Mouse (Mus musculus): ENCODE measurements around the gene Gsk3b. TPM values are rescaled to one million over a fixed set of nuclear protein-coding genes. Genes with fewer than 3 reads are reported as not detected.
A peak's percentile ranks its signal among the peaks of the same experiment; 100 is the strongest.

Gene Gsk3b
- polyA plus RNA-seq, 1 experiment from 2014 or later, result 34.6 TPM

DNA sequence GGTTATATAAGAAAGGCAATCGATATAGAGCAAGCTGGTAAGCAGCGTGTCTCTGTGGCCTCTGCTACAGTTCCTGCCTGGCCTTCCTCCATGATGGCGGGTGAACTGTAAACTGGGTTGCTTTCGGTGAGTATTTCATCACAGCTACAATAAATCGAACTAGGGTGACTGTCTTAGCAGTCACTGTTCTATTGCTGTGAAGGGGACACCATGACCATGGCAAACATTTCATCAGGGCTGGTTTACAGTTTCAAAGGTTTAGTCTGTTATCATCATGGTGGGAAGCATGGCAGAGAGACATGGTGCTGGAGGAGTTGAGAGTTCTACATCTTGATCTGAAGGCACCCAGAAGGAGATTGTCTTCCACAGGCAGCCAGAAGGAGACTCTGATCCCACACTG is 191.0 kb downstream of the Gsk3b start:
- 90% methylated on average over 5 of the region's 5 CpGs for WGBS
- no peaks in the 10 kb centered on the region for H3K9me3 ChIP-seq (ENCODE audit: control insufficient read depth, low read length)
- no peaks in the 10 kb centered on the region for H3K36me3 ChIP-seq (ENCODE audit: control insufficient read depth, insufficient read depth, low read length)
- no peak overlapping the region for H3K4me3 ChIP-seq (ENCODE audit: low read length)
- no peak overlapping the region for H3K27ac ChIP-seq (ENCODE audit: low read length)
- ATAC-seq, result no peak
- H3K4me2 ChIP-seq (ENCODE audit: low read depth, low read length), result no peak overlapping the region
- no peak overlapping the region for H3K9ac ChIP-seq (ENCODE audit: low read depth, low read length)
- H3K4me1 ChIP-seq (ENCODE audit: control insufficient read depth, insufficient read depth, low read length), result 0 out of 2 replicates have a peak, but pooled peaks cover 5% of the 10 kb centered on the region
- no peaks in the 10 kb centered on the region for H3K27me3 ChIP-seq (replicated peaks; ENCODE audit: control insufficient read depth, insufficient read depth, low read length)

DNA sequence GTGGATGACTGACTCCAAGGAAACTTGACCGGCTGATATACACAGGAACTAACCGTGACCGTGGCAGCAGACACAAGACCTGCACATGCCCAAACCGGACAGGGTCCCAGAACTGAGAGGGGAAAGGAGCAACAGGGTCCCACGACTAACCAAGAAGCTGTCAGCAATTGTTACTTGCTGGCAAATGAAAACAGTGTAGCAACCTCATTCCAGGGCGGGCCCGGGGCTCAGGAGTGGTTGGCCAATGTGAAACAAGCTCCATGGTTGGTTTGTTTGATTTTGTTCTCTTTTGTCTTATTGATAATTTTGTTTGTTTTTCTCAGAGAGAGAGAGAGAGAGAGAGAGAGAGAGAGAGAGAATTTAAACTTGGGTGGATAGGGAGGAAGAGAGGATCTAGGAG is 192.2 kb downstream of the Gsk3b start:
- H3K4me2 ChIP-seq (ENCODE audit: low read depth, low read length), result no peak overlapping the region
- no peak overlapping the region for H3K9ac ChIP-seq (ENCODE audit: low read depth, low read length)
- no peak overlapping the region for H3K27ac ChIP-seq (ENCODE audit: low read length)
- WGBS, result 80% methylated on average over 7 of the region's 7 CpGs
- H3K36me3 ChIP-seq (ENCODE audit: control insufficient read depth, insufficient read depth, low read length), result no peaks in the 10 kb centered on the region
- no peaks in the 10 kb centered on the region for H3K9me3 ChIP-seq (ENCODE audit: control insufficient read depth, low read length)
- ATAC-seq, result no peak
- no peak overlapping the region for H3K4me3 ChIP-seq (ENCODE audit: low read length)
- H3K27me3 ChIP-seq (replicated peaks; ENCODE audit: control insufficient read depth, insufficient read depth, low read length), result no peaks in the 10 kb centered on the region
- peaks cover 10% of the 10 kb centered on the region; the same call in 1 of the 2 replicates for H3K4me1 ChIP-seq (ENCODE audit: control insufficient read depth, insufficient read depth, low read length)

DNA sequence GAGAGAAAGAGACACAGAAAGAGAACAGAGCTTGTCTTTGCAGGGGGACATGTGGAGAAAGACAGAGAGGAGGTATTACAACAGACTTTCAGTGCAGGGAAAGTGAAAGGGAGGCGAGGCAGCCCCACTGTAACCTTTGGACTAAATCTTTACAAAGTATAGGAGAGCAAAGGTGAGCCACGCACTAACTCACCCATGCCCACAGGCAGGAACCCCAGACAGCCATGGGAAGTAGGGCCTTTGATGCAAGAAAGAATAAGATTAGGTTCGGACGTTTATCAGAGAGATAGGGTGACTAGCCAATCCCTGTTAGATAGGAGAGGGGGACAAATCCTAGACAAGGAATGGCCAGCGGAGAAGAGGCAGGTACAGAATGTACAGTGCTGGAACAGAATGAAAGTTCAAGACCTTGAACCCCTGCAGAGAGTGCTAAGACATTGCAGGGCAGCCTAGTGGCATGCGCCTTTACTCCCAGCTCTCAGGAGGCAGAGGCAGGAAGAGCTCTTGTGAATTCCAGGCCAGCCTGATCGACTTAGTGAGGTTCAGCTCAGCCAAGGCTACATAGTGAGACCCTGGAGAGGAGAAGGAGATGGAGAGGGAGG is 193.9 kb downstream of the Gsk3b start:
- H3K9ac ChIP-seq (ENCODE audit: low read depth, low read length), result no peak overlapping the region
- 65% methylated on average over 7 of the region's 7 CpGs for WGBS
- H3K4me2 ChIP-seq (ENCODE audit: low read depth, low read length), result no peak overlapping the region
- ATAC-seq, result peak; percentile 95
- no peak overlapping the region for H3K4me3 ChIP-seq (ENCODE audit: low read length)
- no peaks in the 10 kb centered on the region for H3K9me3 ChIP-seq (ENCODE audit: control insufficient read depth, low read length)
- H3K4me1 ChIP-seq (ENCODE audit: control insufficient read depth, insufficient read depth, low read length), result peaks cover 16% of the 10 kb centered on the region
- no peaks in the 10 kb centered on the region for H3K27me3 ChIP-seq (replicated peaks; ENCODE audit: control insufficient read depth, insufficient read depth, low read length)
- no peak overlapping the region for H3K27ac ChIP-seq (ENCODE audit: low read length)
- H3K36me3 ChIP-seq (ENCODE audit: control insufficient read depth, insufficient read depth, low read length), result no peaks in the 10 kb centered on the region

DNA sequence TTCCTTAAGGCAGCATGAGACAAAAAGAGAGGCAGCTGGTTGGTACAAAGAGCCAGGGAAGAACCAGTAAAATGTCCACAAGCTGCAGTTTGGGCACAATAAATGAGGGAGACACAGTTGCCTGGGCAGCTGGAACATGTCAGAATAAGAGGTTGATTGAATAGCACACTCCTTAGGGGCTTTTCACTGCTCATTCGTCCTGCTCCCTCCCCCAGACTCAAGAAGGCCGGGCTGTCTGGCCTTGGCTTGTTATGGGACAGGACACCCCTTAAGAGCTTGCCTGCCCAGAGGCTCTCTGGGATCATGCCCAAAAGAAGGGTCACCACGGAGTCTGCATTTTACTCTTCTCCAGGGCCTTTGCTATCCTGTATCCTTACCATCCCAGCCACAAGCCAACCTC is 194.5 kb downstream of the Gsk3b start:
- 41% methylated on average over 3 of the region's 3 CpGs for WGBS
- Histone ChIP-seq H3K4me2 (ENCODE audit: low read depth, low read length) (no peak overlapping the region), H3K9me3 (ENCODE audit: control insufficient read depth, low read length) (no peaks in the 10 kb centered on the region), H3K27ac (ENCODE audit: low read length) (no peak overlapping the region), H3K4me3 (ENCODE audit: low read length) (no peak overlapping the region), H3K9ac (ENCODE audit: low read depth, low read length) (no peak overlapping the region), H3K27me3 (replicated peaks; ENCODE audit: control insufficient read depth, insufficient read depth, low read length) (no peaks in the 10 kb centered on the region), H3K4me1 (ENCODE audit: control insufficient read depth, insufficient read depth, low read length) (peaks cover 22% of the 10 kb centered on the region), H3K36me3 (ENCODE audit: control insufficient read depth, insufficient read depth, low read length) (no peaks in the 10 kb centered on the region)
- no peak for ATAC-seq

DNA sequence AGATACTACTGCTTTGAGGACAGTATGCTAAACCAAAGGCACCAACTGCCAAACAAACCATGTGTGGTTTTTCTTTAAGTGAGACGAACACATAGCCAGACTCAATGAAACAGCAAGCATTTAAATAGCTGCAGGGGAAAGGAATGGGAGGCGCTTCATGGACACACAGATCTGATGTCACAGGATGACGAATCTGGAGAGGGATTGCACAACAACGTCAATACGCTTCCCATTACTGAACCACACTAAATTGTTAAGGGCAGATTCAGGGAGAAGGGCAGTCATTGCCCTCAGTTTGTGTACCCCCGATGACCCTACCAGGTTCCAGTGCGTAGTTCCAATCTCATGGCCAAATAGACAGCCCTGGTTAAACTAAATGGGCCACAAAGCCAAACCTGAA is 197.0 kb downstream of the Gsk3b start:
- WGBS, result 80% methylated on average over 7 of the region's 7 CpGs
- no peak overlapping the region for H3K4me3 ChIP-seq (ENCODE audit: low read length)
- no peaks in the 10 kb centered on the region for H3K27me3 ChIP-seq (replicated peaks; ENCODE audit: control insufficient read depth, insufficient read depth, low read length)
- H3K4me1 ChIP-seq (ENCODE audit: control insufficient read depth, insufficient read depth, low read length), result peaks cover 28% of the 10 kb centered on the region
- H3K36me3 ChIP-seq (ENCODE audit: control insufficient read depth, insufficient read depth, low read length), result no peaks in the 10 kb centered on the region
- no peak for ATAC-seq
- H3K9me3 ChIP-seq (ENCODE audit: control insufficient read depth, low read length), result no peaks in the 10 kb centered on the region
- H3K4me2 ChIP-seq (ENCODE audit: low read depth, low read length), result no peak overlapping the region
- H3K27ac ChIP-seq (ENCODE audit: low read length), result no peak overlapping the region
- H3K9ac ChIP-seq (ENCODE audit: low read depth, low read length), result no peak overlapping the region

DNA sequence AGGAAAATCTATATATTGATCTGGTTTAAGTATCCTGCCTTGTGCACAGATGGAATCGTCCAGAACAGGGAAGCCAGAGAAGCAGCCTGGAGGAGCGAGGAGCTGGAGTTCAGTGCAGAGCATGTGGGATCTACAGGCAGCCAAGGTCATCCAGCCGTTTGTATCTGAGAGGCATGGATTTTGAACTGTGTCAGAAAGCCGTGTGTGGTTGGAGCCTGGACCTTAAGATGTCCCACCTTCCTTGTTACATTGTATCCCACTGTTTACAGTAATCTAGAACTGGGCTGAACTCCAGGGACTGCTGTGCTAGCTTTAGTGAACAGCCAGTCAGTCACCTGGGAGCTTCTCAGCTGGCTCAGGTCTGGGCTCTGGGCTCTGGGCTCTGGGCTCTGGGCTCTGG is 197.7 kb downstream of the Gsk3b start:
- H3K9ac ChIP-seq (ENCODE audit: low read depth, low read length), result no peak overlapping the region
- H3K9me3 ChIP-seq (ENCODE audit: control insufficient read depth, low read length), result no peaks in the 10 kb centered on the region
- H3K36me3 ChIP-seq (ENCODE audit: control insufficient read depth, insufficient read depth, low read length), result no peaks in the 10 kb centered on the region
- H3K4me2 ChIP-seq (ENCODE audit: low read depth, low read length), result no peak overlapping the region
- WGBS, result 44% methylated on average over 4 of the region's 4 CpGs
- 0 out of 2 replicates have a peak overlapping the region, but pooled peaks have one; percentile 25 for H3K27ac ChIP-seq (ENCODE audit: low read length)
- peaks cover 28% of the 10 kb centered on the region for H3K4me1 ChIP-seq (ENCODE audit: control insufficient read depth, insufficient read depth, low read length)
- no peak overlapping the region for H3K4me3 ChIP-seq (ENCODE audit: low read length)
- no peak for ATAC-seq
- no peaks in the 10 kb centered on the region for H3K27me3 ChIP-seq (replicated peaks; ENCODE audit: control insufficient read depth, insufficient read depth, low read length)

DNA sequence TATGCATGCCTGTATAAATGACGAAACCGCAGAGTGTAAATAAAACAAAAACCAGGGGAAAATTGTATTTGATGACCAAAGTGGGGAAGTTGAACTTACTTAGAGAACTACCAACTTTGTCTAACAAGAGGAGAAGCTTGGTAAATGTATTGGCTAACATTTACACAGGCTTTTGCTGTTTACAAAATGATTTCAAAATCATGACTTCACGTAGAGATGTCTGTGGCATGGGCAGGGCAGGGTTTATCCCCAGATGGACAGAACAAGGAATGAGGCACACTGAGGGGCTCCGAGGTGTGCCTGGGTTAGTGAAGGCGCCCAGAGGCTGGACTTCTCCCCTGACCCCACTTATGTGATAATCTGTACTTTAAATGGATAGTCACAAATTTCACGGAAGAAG is 198.6 kb downstream of the Gsk3b start:
- Histone ChIP-seq H3K4me2 (ENCODE audit: low read depth, low read length) (no peak overlapping the region), H3K27ac (ENCODE audit: low read length) (no peak overlapping the region), H3K4me1 (ENCODE audit: control insufficient read depth, insufficient read depth, low read length) (peaks cover 26% of the 10 kb centered on the region), H3K27me3 (replicated peaks; ENCODE audit: control insufficient read depth, insufficient read depth, low read length) (no peaks in the 10 kb centered on the region), H3K9ac (ENCODE audit: low read depth, low read length) (no peak overlapping the region), H3K9me3 (ENCODE audit: control insufficient read depth, low read length) (no peaks in the 10 kb centered on the region), H3K36me3 (ENCODE audit: control insufficient read depth, insufficient read depth, low read length) (no peaks in the 10 kb centered on the region), H3K4me3 (ENCODE audit: low read length) (no peak overlapping the region)
- ATAC-seq, result no peak
- WGBS, result 42% methylated on average over 6 of the region's 6 CpGs

DNA sequence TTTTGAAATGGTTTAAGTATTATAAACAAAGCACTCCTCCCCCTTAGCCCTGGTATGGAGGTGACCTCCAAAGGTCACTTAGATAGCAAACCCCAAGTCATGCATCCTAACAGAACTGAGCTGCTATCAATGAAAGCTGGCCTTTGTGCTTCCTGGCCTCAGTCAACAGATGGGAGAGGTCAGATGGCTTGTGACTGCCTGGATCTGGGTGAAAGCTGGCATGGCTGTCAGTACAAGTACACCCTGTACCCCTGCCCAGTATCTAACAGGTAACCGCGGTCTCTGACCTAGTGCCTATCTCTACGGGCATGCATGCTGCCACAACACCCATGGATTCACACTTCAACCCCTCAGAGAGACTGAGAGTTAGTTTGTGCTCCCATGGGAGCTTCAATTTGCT is 199.0 kb downstream of the Gsk3b start:
- ATAC-seq, result peak; percentile 43

DNA sequence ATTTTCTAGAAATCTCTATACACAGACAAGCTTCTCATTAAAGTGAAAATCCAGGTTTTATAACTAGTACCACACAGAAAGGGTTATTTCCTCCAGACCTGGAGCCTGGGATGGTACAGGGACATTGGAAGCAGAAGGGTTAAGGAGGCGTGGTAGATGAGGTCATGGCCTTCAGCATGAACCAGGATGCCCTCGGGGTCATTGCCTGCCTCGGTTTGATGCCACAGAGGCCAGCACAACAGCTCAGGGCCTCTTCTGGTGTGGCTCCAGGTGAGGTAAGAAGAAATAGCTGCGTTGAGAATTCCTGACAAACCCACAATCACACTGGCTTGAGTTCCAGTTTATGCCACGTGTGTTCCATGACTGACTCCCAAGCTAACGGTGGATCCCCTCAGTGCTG is 200.1 kb downstream of the Gsk3b start:
- Histone ChIP-seq H3K4me3 (ENCODE audit: low read length) (no peak overlapping the region), H3K4me2 (ENCODE audit: low read depth, low read length) (peak overlapping the region; percentile 17; the same call in 1 of the 2 replicates), H3K36me3 (ENCODE audit: control insufficient read depth, insufficient read depth, low read length) (no peaks in the 10 kb centered on the region), H3K9me3 (ENCODE audit: control insufficient read depth, low read length) (no peaks in the 10 kb centered on the region), H3K27ac (ENCODE audit: low read length) (no peak overlapping the region), H3K9ac (ENCODE audit: low read depth, low read length) (no peak overlapping the region), H3K4me1 (ENCODE audit: control insufficient read depth, insufficient read depth, low read length) (peaks cover 23% of the 10 kb centered on the region), H3K27me3 (replicated peaks; ENCODE audit: control insufficient read depth, insufficient read depth, low read length) (no peaks in the 10 kb centered on the region)
- 21% methylated on average over 6 of the region's 6 CpGs for WGBS
- ATAC-seq, result peak; percentile 43; the same call in 1 of the 2 replicates

More for the DNA sequence above, 199.0 kb downstream of the Gsk3b start:
- Histone ChIP-seq H3K4me1 (ENCODE audit: control insufficient read depth, insufficient read depth, low read length) (peaks cover 25% of the 10 kb centered on the region), H3K4me2 (ENCODE audit: low read depth, low read length) (peak overlapping the region; percentile 13; the same call in 1 of the 2 replicates), H3K27me3 (replicated peaks; ENCODE audit: control insufficient read depth, insufficient read depth, low read length) (no peaks in the 10 kb centered on the region), H3K27ac (ENCODE audit: low read length) (peak overlapping the region; percentile 38; the same call in 1 of the 2 replicates), H3K36me3 (ENCODE audit: control insufficient read depth, insufficient read depth, low read length) (no peaks in the 10 kb centered on the region), H3K9ac (ENCODE audit: low read depth, low read length) (no peak overlapping the region), H3K9me3 (ENCODE audit: control insufficient read depth, low read length) (no peaks in the 10 kb centered on the region), H3K4me3 (ENCODE audit: low read length) (no peak overlapping the region)
- WGBS, result 75% methylated on average over 3 of the region's 3 CpGs

DNA sequence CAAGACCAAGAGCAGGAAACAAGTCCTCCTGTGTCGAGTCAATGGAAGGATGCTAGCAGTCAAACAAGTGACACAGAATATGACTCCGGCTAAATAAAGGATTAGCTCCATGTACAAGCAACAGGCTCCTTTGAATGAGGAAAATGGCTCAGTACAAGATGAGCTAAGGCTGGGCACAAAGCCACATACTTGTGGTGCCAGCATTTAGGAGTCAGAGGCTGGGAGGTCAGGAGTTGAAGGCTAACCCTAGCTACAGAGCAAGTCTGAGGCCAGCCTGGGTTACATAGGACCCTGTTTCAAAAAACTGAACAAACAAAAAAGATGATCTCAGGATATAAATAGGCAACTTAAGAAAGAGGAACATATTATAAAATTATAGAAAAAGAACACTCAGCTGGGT is 201.3 kb downstream of the Gsk3b start:
- no peaks in the 10 kb centered on the region for H3K9me3 ChIP-seq (ENCODE audit: control insufficient read depth, low read length)
- no peak for ATAC-seq
- H3K27ac ChIP-seq (ENCODE audit: low read length), result no peak overlapping the region
- H3K36me3 ChIP-seq (ENCODE audit: control insufficient read depth, insufficient read depth, low read length), result no peaks in the 10 kb centered on the region
- no peak overlapping the region for H3K4me2 ChIP-seq (ENCODE audit: low read depth, low read length)
- 64% methylated on average over 2 of the region's 2 CpGs for WGBS
- H3K9ac ChIP-seq (ENCODE audit: low read depth, low read length), result no peak overlapping the region
- H3K27me3 ChIP-seq (replicated peaks; ENCODE audit: control insufficient read depth, insufficient read depth, low read length), result no peaks in the 10 kb centered on the region
- H3K4me1 ChIP-seq (ENCODE audit: control insufficient read depth, insufficient read depth, low read length), result peaks cover 23% of the 10 kb centered on the region
- no peak overlapping the region for H3K4me3 ChIP-seq (ENCODE audit: low read length)
